16 mouse cellular contexts compared by ENCODE assay signal in genomic region chr15:79044837-79045236, GRCm38 (mm10). TPM values are rescaled to one million over a fixed set of nuclear protein-coding genes. Genes with fewer than 3 reads are reported as not detected.
DNase-seq lines count a peak whose midpoint lies in the region; ATAC-seq and TF ChIP-seq lines count a peak whose summit lies in the region.
"Had no signal": no experiment of that assay in that cellular context is flagged by ENCODE, and none has a peak within 500 bp of the region (broad histone marks: within the 10 kb centered on the region; RNA-seq: fewer than 3 reads in every experiment).

No protein-coding gene starts in this region.

- no peak overlapping the region for H3K9ac ChIP-seq in kidney, embryonic 14.5 days (ENCODE audit: low read depth, low read length)
- H3K9ac ChIP-seq in liver, embryonic 15.5 days: no peak overlapping the region
- no peak overlapping the region for H3K9ac ChIP-seq in stomach, embryonic 14.5 days (replicated peaks; ENCODE audit: low read depth, low read length)

- H3K27me3 ChIP-seq in kidney, embryonic 14.5 days (ENCODE audit: control insufficient read depth, insufficient read depth, low read length): peaks cover 31% of the 10 kb centered on the region
- H3K27me3 ChIP-seq in kidney, adult 2 months (replicated peaks; ENCODE audit: control insufficient read depth, insufficient read depth, low read length): no peaks in the 10 kb centered on the region
- peaks cover 63% of the 10 kb centered on the region for H3K27me3 ChIP-seq in liver, embryonic 15.5 days
- H3K27me3 ChIP-seq in stomach, embryonic 14.5 days (ENCODE audit: control insufficient read depth, insufficient read depth, low read length): peaks cover 12% of the 10 kb centered on the region

- no peak for TF ChIP-seq POLR2A in kidney, adult 2 months (IDR thresholded peaks at IDR 0.05; ENCODE audit: low read depth, low read length)

- H3K4me1 ChIP-seq in kidney, embryonic 14.5 days (ENCODE audit: control insufficient read depth, insufficient read depth, low read length): peaks cover 23% of the 10 kb centered on the region
- H3K4me1 ChIP-seq in kidney, adult 2 months (ENCODE audit: control insufficient read depth, insufficient read depth, low read length): peaks cover 4% of the 10 kb centered on the region; the same call in 1 of the 2 replicates
- peaks cover 49% of the 10 kb centered on the region for H3K4me1 ChIP-seq in liver, embryonic 15.5 days (replicated peaks)
- peaks cover 18% of the 10 kb centered on the region; the same call in 1 of the 2 replicates for H3K4me1 ChIP-seq in stomach, embryonic 14.5 days (ENCODE audit: control insufficient read depth, insufficient read depth, low read length)

- no peak overlapping the region for H3K4me2 ChIP-seq in kidney, embryonic 14.5 days (replicated peaks; ENCODE audit: low read depth, low read length)
- H3K4me2 ChIP-seq in liver, embryonic 15.5 days: no peak overlapping the region
- no peak overlapping the region for H3K4me2 ChIP-seq in stomach, embryonic 14.5 days (replicated peaks; ENCODE audit: low read depth, low read length)

- no peak overlapping the region for H3K4me3 ChIP-seq in kidney, embryonic 14.5 days (ENCODE audit: low read length)
- no peak overlapping the region for H3K4me3 ChIP-seq in kidney, adult 2 months (ENCODE audit: insufficient read depth, low read depth, low read length)
- no peak overlapping the region for H3K4me3 ChIP-seq in liver, embryonic 15.5 days (replicated peaks)
- no peak overlapping the region for H3K4me3 ChIP-seq in stomach, embryonic 14.5 days (ENCODE audit: low read depth, low read length)

- WGBS in kidney, embryonic 14.5 days: 4% methylated on average over 4 of the region's 4 CpGs
- WGBS in kidney, adult 2 months: 33% methylated on average over 4 of the region's 4 CpGs
- WGBS in liver, embryonic 15.5 days (ENCODE audit: insufficient replicate concordance): 33% methylated on average over 4 of the region's 4 CpGs
- 20% methylated on average over 4 of the region's 4 CpGs for WGBS in stomach, embryonic 14.5 days

- DNase-seq in kidney, adult 2 months: no peak
- peak; percentile 57 for DNase-seq in embryo, embryonic 11 days
- no peak for DNase-seq in cerebellum, postnatal 10 days
- DNase-seq in frontal cortex, adult 2 months (ENCODE audit: extremely low spot score in 1 of 2, low spot score in 1 of 2): no peak
- no peak for DNase-seq in right cerebral cortex, postnatal 10 days (ENCODE audit: low spot score in 2 of 2)
- DNase-seq: adrenal gland, postnatal 14 days; cerebellum, adult 11-12 months; heart, postnatal 14 days; kidney, postnatal 25 days; left cerebral cortex, postnatal 4 days; lung, postnatal 36 days; thymus, postnatal 36 days had no signal

- ATAC-seq in kidney, embryonic 14.5 days (ENCODE audit: low FRiP score, low TSS enrichment): peak; percentile 68
- peak; percentile 23; the same call in 1 of the 2 replicates for ATAC-seq in liver, embryonic 15.5 days (ENCODE audit: insufficient read depth)
- ATAC-seq in stomach, embryonic 14.5 days (ENCODE audit: insufficient number of reproducible peaks, insufficient read depth, low FRiP score, low read depth): peak; percentile 39; the same call in 1 of the 2 replicates
- ATAC-seq: CD4-positive, CD25-positive, alpha-beta regulatory T cell, adult 4 months had no signal

- no peak for TF ChIP-seq CTCF in kidney, adult 2 months (conservative IDR thresholded peaks at IDR 0.05; ENCODE audit: insufficient read depth, insufficient read length, low read depth, low read length)

- H3K36me3 ChIP-seq in kidney, embryonic 14.5 days (ENCODE audit: control insufficient read depth, insufficient read depth, low read length): no peaks in the 10 kb centered on the region
- no peaks in the 10 kb centered on the region for H3K36me3 ChIP-seq in kidney, adult 2 months (ENCODE audit: control insufficient read depth, insufficient read depth, low read length)
- H3K36me3 ChIP-seq in liver, embryonic 15.5 days (replicated peaks): no peaks in the 10 kb centered on the region
- H3K36me3 ChIP-seq in stomach, embryonic 14.5 days (ENCODE audit: control insufficient read depth, insufficient read depth, low read length): no peaks in the 10 kb centered on the region

- H3K27ac ChIP-seq in kidney, embryonic 14.5 days (ENCODE audit: low read depth, low read length): peak overlapping the region; percentile 37; the same call in 1 of the 2 replicates
- H3K27ac ChIP-seq in kidney, adult 2 months (ENCODE audit: insufficient read depth, low read depth, low read length): no peak overlapping the region
- H3K27ac ChIP-seq in liver, embryonic 15.5 days (replicated peaks): peak overlapping the region; percentile 38; the same call in 1 of the 2 replicates
- peak overlapping the region; percentile 58 for H3K27ac ChIP-seq in stomach, embryonic 14.5 days (ENCODE audit: low read length)

- H3K9me3 ChIP-seq in kidney, embryonic 14.5 days (ENCODE audit: control insufficient read depth, low read length): no peaks in the 10 kb centered on the region
- no peaks in the 10 kb centered on the region for H3K9me3 ChIP-seq in liver, embryonic 15.5 days (replicated peaks)
- no peaks in the 10 kb centered on the region for H3K9me3 ChIP-seq in stomach, embryonic 14.5 days (ENCODE audit: control insufficient read depth, low read depth, low read length)

RNA-seq across cellular contexts. Expression of gene Galr3, which starts 3.2 kb away (rescaled TPM):
- polyA plus RNA-seq in kidney, embryonic 14.5 days (2014; fragmentation: Nextera tagmentation; extraction: Ambion mirVana): 0.28 TPM in 1 of 2 replicates, not detected in the other
- 0.64 and 1.2 TPM in 2 replicates for polyA plus RNA-seq in kidney, adult 2 months (2012; rRNA removed)
- 0.17 TPM in 1 of 2 replicates, not detected in the other for polyA plus RNA-seq in liver, embryonic 15.5 days (2015; fragmentation: Nextera tagmentation; extraction: Ambion mirVana)
- 0.30 and 0.39 TPM in 2 replicates for polyA plus RNA-seq in stomach, embryonic 14.5 days (2014; fragmentation: Nextera tagmentation; extraction: Ambion mirVana)
- 0.19 and 0.38 TPM in 2 replicates for polyA plus RNA-seq in frontal cortex, adult 2 months (2012; rRNA removed)
- polyA plus RNA-seq: CD4-positive, CD25-positive, alpha-beta regulatory T cell, adult 4 months had no signal

RNA-seq across cellular contexts. Expression of gene H1f0, which starts 16.6 kb away (rescaled TPM):
- 137 and 306 TPM in 2 replicates for polyA plus RNA-seq in kidney, embryonic 14.5 days (2014; fragmentation: Nextera tagmentation; extraction: Ambion mirVana)
- polyA plus RNA-seq in kidney, adult 2 months (2012; rRNA removed): 123 and 145 TPM in 2 replicates
- polyA plus RNA-seq in liver, embryonic 15.5 days (2015; fragmentation: Nextera tagmentation; extraction: Ambion mirVana): 118 and 121 TPM in 2 replicates
- polyA plus RNA-seq in stomach, embryonic 14.5 days (2014; fragmentation: Nextera tagmentation; extraction: Ambion mirVana): 160 and 175 TPM in 2 replicates
- 109 and 112 TPM in 2 replicates for polyA plus RNA-seq in frontal cortex, adult 2 months (2012; rRNA removed)

RNA-seq across cellular contexts. Expression of gene Ankrd54, which starts 17.9 kb away (rescaled TPM):
- polyA plus RNA-seq in kidney, embryonic 14.5 days (2014; fragmentation: Nextera tagmentation; extraction: Ambion mirVana): 48.6 and 54.2 TPM in 2 replicates
- 38.9 and 52.2 TPM in 2 replicates for polyA plus RNA-seq in kidney, adult 2 months (2012; rRNA removed)
- polyA plus RNA-seq in liver, embryonic 15.5 days (2015; fragmentation: Nextera tagmentation; extraction: Ambion mirVana): 47.9 and 55.1 TPM in 2 replicates
- 42.7 and 44.1 TPM in 2 replicates for polyA plus RNA-seq in stomach, embryonic 14.5 days (2014; fragmentation: Nextera tagmentation; extraction: Ambion mirVana)
- 31.0 and 32.3 TPM in 2 replicates for polyA plus RNA-seq in frontal cortex, adult 2 months (2012; rRNA removed)

RNA-seq across cellular contexts. Expression of gene Eif3l, which starts 30.1 kb away (rescaled TPM):
- polyA plus RNA-seq in kidney, embryonic 14.5 days (2014; fragmentation: Nextera tagmentation; extraction: Ambion mirVana): 207 and 265 TPM in 2 replicates
- polyA plus RNA-seq in kidney, adult 2 months (2012; rRNA removed): 172 and 183 TPM in 2 replicates
- polyA plus RNA-seq in liver, embryonic 15.5 days (2015; fragmentation: Nextera tagmentation; extraction: Ambion mirVana): 116 and 117 TPM in 2 replicates
- polyA plus RNA-seq in stomach, embryonic 14.5 days (2014; fragmentation: Nextera tagmentation; extraction: Ambion mirVana): 218 and 224 TPM in 2 replicates
- 80.9 and 90.8 TPM in 2 replicates for polyA plus RNA-seq in frontal cortex, adult 2 months (2012; rRNA removed)
